Mouse (Mus musculus): ENCODE results near the gene Tsc22d2.
A peak's percentile ranks its signal among the peaks of the same experiment; 100 is the strongest.

- TF ChIP-seq POLR2A (IDR thresholded peaks at IDR 0.05; ENCODE audit: insufficient read depth, low read depth, low read length) (peak; percentile 81), CTCF (IDR thresholded peaks at IDR 0.05) (no peak)
These were observed at the start of gene Tsc22d2 for GRCm38 (mm10) chr3:58414234-58414938.
